Mouse (Mus musculus) bone marrow macrophage, adult 2 months (primary cell): Measurements from ENCODE around the gene Tubb4b.

ENCODE experiments used
- CTCF ChIP-seq: IDR thresholded peaks from 2 replicates; pipeline ENCODE4 v1.5.1; 2012; ENCODE audit warnings: low read depth, mild to moderate bottlenecking, low read length, moderate library complexity
- POLR2A ChIP-seq: IDR thresholded peaks from 2 replicates; pipeline ENCODE4 v1.6.1; 2012; ENCODE audit warnings: mild to moderate bottlenecking, low read depth, low read length, borderline replicate concordance

DNA sequence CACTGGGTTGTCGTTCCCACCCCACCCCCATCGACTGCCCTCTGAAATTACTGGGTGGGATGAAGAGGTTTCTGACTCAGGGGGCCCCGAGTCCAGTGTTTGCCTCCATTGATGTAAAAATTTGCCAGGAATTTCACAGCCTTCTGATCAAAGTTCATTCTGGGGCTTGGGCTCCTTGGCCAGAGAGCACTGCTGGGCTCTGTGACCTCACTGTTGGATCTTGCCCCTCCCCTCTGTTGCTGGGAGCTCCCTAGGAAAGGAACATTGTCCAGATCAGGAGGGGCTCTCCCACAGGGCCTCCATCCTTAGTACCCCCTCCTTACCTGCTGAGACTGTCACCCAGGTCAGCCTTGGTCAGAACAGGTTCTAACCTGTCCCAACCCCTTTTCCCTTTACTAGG is 10.1 kb downstream of the Tubb4b start, which contains the start of gene Stpg3:
- TF ChIP-seq CTCF (no peak), POLR2A (no peak)
